15 mouse cellular contexts compared by ENCODE assay signal in genomic region chr5:100912366-100912765, GRCm38 (mm10).
DNase-seq lines count a peak whose midpoint lies in the region; ATAC-seq and TF ChIP-seq lines count a peak whose summit lies in the region.
"Had no signal": no experiment of that assay in that cellular context is flagged by ENCODE, and none has a peak within 500 bp of the region (broad histone marks: within the 10 kb centered on the region; RNA-seq: fewer than 3 reads in every experiment).

No protein-coding gene starts in this region.

- no peak overlapping the region for H3K4me3 ChIP-seq in kidney, adult 2 months (ENCODE audit: insufficient read depth, low read depth, low read length)
- H3K4me3 ChIP-seq in thymus, adult 2 months (ENCODE audit: control insufficient read depth, insufficient read depth, low read length): no peak overlapping the region
- H3K4me3 ChIP-seq: forebrain, embryonic 12.5 days; heart, embryonic 13.5 days; intestine, embryonic 15.5 days; midbrain, embryonic 12.5 days had no signal

- no peak for TF ChIP-seq CTCF in kidney, adult 2 months (conservative IDR thresholded peaks at IDR 0.05; ENCODE audit: insufficient read depth, insufficient read length, low read depth, low read length)
- TF ChIP-seq CTCF in thymus, adult 2 months (IDR thresholded peaks at IDR 0.05; ENCODE audit: borderline replicate concordance, control insufficient read depth, extremely low read depth, insufficient read depth, low read length, poor library complexity): no peak

- DNase-seq in kidney, adult 2 months: peak; percentile 8
- no peak for DNase-seq in kidney, postnatal 36 days
- peak; percentile 76 for DNase-seq in CD4-positive, CD25-positive, alpha-beta regulatory T cell, adult 2 months (ENCODE audit: low read depth, low spot score)
- peak; percentile 51 for DNase-seq in thymus, adult 2 months
- DNase-seq in retina, postnatal 1 day: no peak
- DNase-seq in right cerebral cortex, adult 18-20 months: no peak
- DNase-seq: cerebellum, adult 18-20 months; kidney, postnatal 4 days; left cerebral cortex, postnatal 4 days had no signal

- H3K27ac ChIP-seq in kidney, adult 2 months (ENCODE audit: insufficient read depth, low read depth, low read length): no peak overlapping the region
- H3K27ac ChIP-seq in thymus, adult 2 months (ENCODE audit: control insufficient read depth, insufficient read depth, low read length): no peak overlapping the region
- H3K27ac ChIP-seq: forebrain, embryonic 12.5 days; heart, embryonic 13.5 days; intestine, embryonic 15.5 days; midbrain, embryonic 12.5 days had no signal

- H3K27me3 ChIP-seq in kidney, adult 2 months (replicated peaks; ENCODE audit: control insufficient read depth, insufficient read depth, low read length): no peaks in the 10 kb centered on the region
- H3K27me3 ChIP-seq in thymus, adult 2 months (ENCODE audit: control insufficient read depth, insufficient read depth, low read length): no peaks in the 10 kb centered on the region
- H3K27me3 ChIP-seq: intestine, embryonic 15.5 days had no signal

- no peak for TF ChIP-seq POLR2A in kidney, adult 2 months (IDR thresholded peaks at IDR 0.05; ENCODE audit: low read depth, low read length)
- TF ChIP-seq POLR2A in thymus, adult 2 months (IDR thresholded peaks at IDR 0.05; ENCODE audit: control insufficient read depth, extremely low read depth, insufficient read depth, low read length, poor library complexity): no peak

- H3K4me1 ChIP-seq in kidney, adult 2 months (ENCODE audit: control insufficient read depth, insufficient read depth, low read length): peaks cover 10% of the 10 kb centered on the region
- peaks cover 26% of the 10 kb centered on the region for H3K4me1 ChIP-seq in thymus, adult 2 months (replicated peaks; ENCODE audit: control insufficient read depth, insufficient read depth, low read length)
- H3K4me1 ChIP-seq: forebrain, embryonic 12.5 days; intestine, embryonic 15.5 days had no signal

- peak; percentile 7; the same call in 1 of the 2 replicates for ATAC-seq in granulocyte monocyte progenitor cell, adult 5-6 weeks (replicated peaks; ENCODE audit: poor library complexity, severe bottlenecking)
- ATAC-seq in frontal cortex, adult (ENCODE audit: low TSS enrichment): no peak
- ATAC-seq: intestine, embryonic 15.5 days had no signal

- no peaks in the 10 kb centered on the region for H3K36me3 ChIP-seq in kidney, adult 2 months (ENCODE audit: control insufficient read depth, insufficient read depth, low read length)
- H3K36me3 ChIP-seq in thymus, adult 2 months (ENCODE audit: control insufficient read depth, insufficient read depth, low read length): no peaks in the 10 kb centered on the region
- H3K36me3 ChIP-seq: forebrain, embryonic 12.5 days; heart, embryonic 13.5 days; intestine, embryonic 15.5 days; midbrain, embryonic 12.5 days had no signal

- 64% methylated on average over 7 of the region's 7 CpGs for WGBS in kidney, adult 2 months
- 3% methylated on average over 7 of the region's 7 CpGs for WGBS in thymus, adult 2 months

Comparison
In these comparisons a context has a peak if more than half of its experiments do, and no peak if none do; other contexts are left out.
1. DNase-seq: peak in kidney, adult 2 months (single experiment), CD4-positive, CD25-positive, alpha-beta regulatory T cell, adult 2 months (single experiment) and thymus, adult 2 months (single experiment); none in kidney, postnatal 36 days (0 of 2), retina, postnatal 1 day (single experiment) and right cerebral cortex, adult 18-20 months (single experiment).